1 mouse cellular context compared by ENCODE assay signal in the genomic region with DNA sequence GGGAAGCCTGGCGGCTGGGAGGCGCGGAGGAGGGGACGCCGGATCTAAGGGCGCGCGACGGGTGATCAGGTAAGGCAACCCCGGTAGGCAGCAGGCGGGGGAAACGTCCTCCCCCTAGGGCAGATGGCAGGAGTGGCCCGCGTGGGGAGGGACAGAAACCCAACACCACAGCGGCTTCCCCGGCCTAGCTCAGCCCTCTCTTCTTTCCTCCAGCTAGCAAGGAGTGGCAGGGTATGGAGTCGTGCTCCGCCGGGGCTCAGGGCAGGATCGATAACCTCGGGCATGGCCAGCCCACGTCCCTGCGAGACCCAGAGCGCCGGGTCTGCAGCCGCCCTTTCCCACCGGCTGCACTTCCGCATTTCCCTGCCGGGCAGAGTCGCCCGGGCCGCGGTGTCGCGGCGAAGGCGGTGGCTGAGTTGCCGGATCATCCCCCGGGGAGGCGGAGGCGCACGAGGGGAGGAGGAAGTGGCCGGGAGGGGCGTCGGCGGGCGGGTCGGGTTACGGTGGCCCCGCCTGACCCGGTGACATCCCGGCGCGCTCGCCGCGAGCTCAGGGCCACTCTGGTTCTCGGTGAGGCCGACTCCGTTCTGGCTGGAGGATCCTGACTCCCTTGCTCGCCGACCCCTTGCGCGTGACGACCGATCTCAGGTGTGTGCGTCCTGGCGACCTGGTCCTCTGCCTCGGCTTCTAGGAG.
TF ChIP-seq lines count a peak whose summit lies in the region.

No protein-coding gene starts in this region.

TF ChIP-seq in CH12.LX, 34 proteins besides CTCF, POLR2A, EP300 and RAD21:
- TF ChIP-seq NRF1 (IDR thresholded peaks at IDR 0.05; ENCODE audit: low read depth, low read length) (no peak), GABPA (IDR thresholded peaks at IDR 0.05; ENCODE audit: insufficient replicate concordance, low read depth, low read length) (no peak), PAX5 (IDR thresholded peaks at IDR 0.05; ENCODE audit: low read length) (no peak), HCFC1 (IDR thresholded peaks at IDR 0.05; ENCODE audit: low read depth, low read length) (peak; percentile 56), MAX (IDR thresholded peaks at IDR 0.05; ENCODE audit: low read length) (peak; percentile 67; the same call in 1 of the 2 replicates), ZNF384 (IDR thresholded peaks at IDR 0.05; ENCODE audit: low read depth, low read length) (no peak), ETS1 (conservative IDR thresholded peaks at IDR 0.05; ENCODE audit: low read depth, low read length) (no peak; the same call in 1 of the 2 replicates), SMC3 (IDR thresholded peaks at IDR 0.05; ENCODE audit: low read depth, low read length) (no peak), POLR2AphosphoS2 (IDR thresholded peaks at IDR 0.05; ENCODE audit: low read depth, low read length) (peak; percentile 83), USF1 (IDR thresholded peaks at IDR 0.05; ENCODE audit: low read depth, low read length) (no peak), ZC3H11A (IDR thresholded peaks at IDR 0.05; ENCODE audit: low read depth, low read length) (no peak), MAFK (IDR thresholded peaks at IDR 0.05; ENCODE audit: insufficient replicate concordance, low read length) (no peak), NELFE (IDR thresholded peaks at IDR 0.05; ENCODE audit: low read depth, low read length) (peak; percentile 84), USF2 (conservative IDR thresholded peaks at IDR 0.05; ENCODE audit: low read depth, low read length) (no peak), CHD2 (IDR thresholded peaks at IDR 0.05; ENCODE audit: low read length) (no peak), ZMIZ1 (IDR thresholded peaks at IDR 0.05; ENCODE audit: low read depth, low read length) (peak; percentile 76), E2F4 (IDR thresholded peaks at IDR 0.05; ENCODE audit: insufficient replicate concordance, low read depth, low read length) (no peak), SIN3A (IDR thresholded peaks at IDR 0.05; ENCODE audit: low read length) (peak; percentile 88), MEF2A (IDR thresholded peaks at IDR 0.05; ENCODE audit: borderline replicate concordance, low read depth, low read length) (peak; percentile 33), MYC (IDR thresholded peaks at IDR 0.05; ENCODE audit: low read depth, low read length) (no peak), RCOR1 (conservative IDR thresholded peaks at IDR 0.05; ENCODE audit: low read depth, low read length) (no peak), MXI1 (IDR thresholded peaks at IDR 0.05; ENCODE audit: low read depth, low read length) (peak; percentile 39; the same call in 1 of the 2 replicates), KAT2A (IDR thresholded peaks at IDR 0.05; ENCODE audit: insufficient replicate concordance, low read length) (0 out of 2 replicates have a peak, but pooled peaks have one; percentile 41), IRF4 (IDR thresholded peaks at IDR 0.05; ENCODE audit: low read depth, low read length) (no peak; the same call in 1 of the 2 replicates), CHD1 (IDR thresholded peaks at IDR 0.05; ENCODE audit: low read depth, low read length) (0 out of 2 replicates have a peak, but pooled peaks have one; percentile 41), MAZ (IDR thresholded peaks at IDR 0.05; ENCODE audit: low read depth, low read length) (peak; percentile 84), ZKSCAN1 (IDR thresholded peaks at IDR 0.05; ENCODE audit: borderline replicate concordance, low read depth, low read length) (no peak), JUND (conservative IDR thresholded peaks at IDR 0.05; ENCODE audit: low read depth, low read length) (no peak), JUN (IDR thresholded peaks at IDR 0.05; ENCODE audit: insufficient read depth, low read depth, low read length) (no peak), ELF1 (IDR thresholded peaks at IDR 0.05; ENCODE audit: low read depth, low read length) (peak; percentile 97), BHLHE40 (IDR thresholded peaks at IDR 0.05; ENCODE audit: low read depth, low read length) (peak; percentile 70), UBTF (IDR thresholded peaks at IDR 0.05; ENCODE audit: low read depth, low read length) (peak; percentile 100), TCF12 (IDR thresholded peaks at IDR 0.05; ENCODE audit: low read depth, low read length) (peak; percentile 80; the same call in 1 of the 2 replicates), TBP (conservative IDR thresholded peaks at IDR 0.05; ENCODE audit: low read depth, low read length) (no peak)
